ENCODE assay signal across 8 mouse cellular contexts in genomic region chr9:37053601-37054512, GRCm38 (mm10).
A peak's percentile ranks its signal among the peaks of the same experiment; 100 is the strongest.
DNase-seq lines count a peak whose midpoint lies in the region; ATAC-seq and TF ChIP-seq lines count a peak whose summit lies in the region.

No protein-coding gene starts in this region.

- no peak for TF ChIP-seq CTCF in intestine, postnatal 0 days (IDR thresholded peaks at IDR 0.05; ENCODE audit: low read depth)
- no peak for TF ChIP-seq CTCF in lung, postnatal 0 days (IDR thresholded peaks at IDR 0.05)

- no peak overlapping the region for H3K4me3 ChIP-seq in intestine, postnatal 0 days (ENCODE audit: low read depth, low read length)
- H3K4me3 ChIP-seq in lung, postnatal 0 days (ENCODE audit: low read depth, low read length), result no peak overlapping the region

- no peak overlapping the region for H3K9ac ChIP-seq in intestine, postnatal 0 days (ENCODE audit: low read depth, low read length)
- no peak overlapping the region for H3K9ac ChIP-seq in lung, postnatal 0 days (replicated peaks; ENCODE audit: low read depth)

- DNase-seq in frontal cortex, postnatal 25 days (ENCODE audit: low spot score in 2 of 2), result no peak
- DNase-seq in embryo, embryonic 10 days (ENCODE audit: low spot score), result peak; percentile 95
- peak; percentile 60 to 77 for DNase-seq in heart, adult 18-20 months
- peak; percentile 93 for DNase-seq in lung, postnatal 0 days (ENCODE audit: low spot score)
- DNase-seq in skeletal muscle tissue, adult 2 months (ENCODE audit: low read depth, low spot score), result peak; percentile 60
- DNase-seq in left cerebral cortex, adult 11 months (ENCODE audit: low spot score), result no peak

- peak overlapping the region; percentile 47; the same call in 1 of the 2 replicates for H3K4me2 ChIP-seq in intestine, postnatal 0 days (replicated peaks; ENCODE audit: low read depth)
- peak overlapping the region; percentile 25 for H3K4me2 ChIP-seq in lung, postnatal 0 days (replicated peaks; ENCODE audit: low read depth, low read length)

- H3K9me3 ChIP-seq in intestine, postnatal 0 days (ENCODE audit: control insufficient read depth), result no peaks in the 10 kb centered on the region
- no peaks in the 10 kb centered on the region for H3K9me3 ChIP-seq in lung, postnatal 0 days (ENCODE audit: low read length)

- ATAC-seq in frontal cortex, adult (ENCODE audit: low TSS enrichment), result peak; percentile 42
- peak; percentile 47; the same call in 1 of the 2 replicates for ATAC-seq in intestine, postnatal 0 days
- ATAC-seq in lung, postnatal 0 days, result peak; percentile 86

- peak overlapping the region; percentile 60 for H3K27ac ChIP-seq in intestine, postnatal 0 days (ENCODE audit: low read depth, low read length)
- H3K27ac ChIP-seq in lung, postnatal 0 days (ENCODE audit: low read length), result peak overlapping the region; percentile 74

- peaks cover 3% of the 10 kb centered on the region; the same call in 1 of the 2 replicates for H3K4me1 ChIP-seq in intestine, postnatal 0 days (replicated peaks; ENCODE audit: control insufficient read depth, insufficient read depth, low read length)
- H3K4me1 ChIP-seq in lung, postnatal 0 days (ENCODE audit: insufficient read depth, low read depth, low read length), result peaks cover 9% of the 10 kb centered on the region; the same call in 1 of the 2 replicates

- no peaks in the 10 kb centered on the region for H3K27me3 ChIP-seq in intestine, postnatal 0 days (replicated peaks; ENCODE audit: control insufficient read depth, insufficient read depth, low read length)
- no peaks in the 10 kb centered on the region for H3K27me3 ChIP-seq in lung, postnatal 0 days (replicated peaks; ENCODE audit: insufficient read depth, low read length)

- peak; percentile 32; the same call in 1 of the 2 replicates for TF ChIP-seq EP300 in lung, postnatal 0 days (IDR thresholded peaks at IDR 0.05)

- 21% methylated on average over 21 of the region's 21 CpGs for WGBS in intestine, postnatal 0 days
- WGBS in lung, postnatal 0 days, result 15% methylated on average over 21 of the region's 21 CpGs

- H3K36me3 ChIP-seq in intestine, postnatal 0 days (ENCODE audit: control insufficient read depth, insufficient read depth), result no peaks in the 10 kb centered on the region
- H3K36me3 ChIP-seq in lung, postnatal 0 days (ENCODE audit: insufficient read depth, low read length), result no peaks in the 10 kb centered on the region

Comparison
In these comparisons a context has a peak if more than half of its experiments do, and no peak if none do; other contexts are left out.
1. DNase-seq: peak in embryo, embryonic 10 days (single experiment), heart, adult 18-20 months (2 of 2), lung, postnatal 0 days (single experiment) and skeletal muscle tissue, adult 2 months (single experiment); none in frontal cortex, postnatal 25 days (0 of 2) and left cerebral cortex, adult 11 months (single experiment).
2. Peak in every context shown above with its lines, with median percentiles within 50 percentile points of each other: ATAC-seq.